Mouse (Mus musculus) C3H10T1/2 (cell line): Measurements from ENCODE around the gene Cox6a2. TPM values are rescaled to one million over a fixed set of nuclear protein-coding genes. Genes with fewer than 3 reads are reported as not detected.

Experiments used
- polyA plus RNA-seq, 2 experiments: library from polyadenylated mRNA; unstranded; fragments of >200 nt; fragmentation: generic; extraction: Trizol; gene quantifications; one replicate each; pipeline ENCODE4 v1.2.1; 2012; ENCODE audit warnings: missing spikeins in 2 of 2

Cox6a2 gene
- polyA plus RNA-seq = under 1 TPM; 0.14 to 0.90 TPM

DNA sequence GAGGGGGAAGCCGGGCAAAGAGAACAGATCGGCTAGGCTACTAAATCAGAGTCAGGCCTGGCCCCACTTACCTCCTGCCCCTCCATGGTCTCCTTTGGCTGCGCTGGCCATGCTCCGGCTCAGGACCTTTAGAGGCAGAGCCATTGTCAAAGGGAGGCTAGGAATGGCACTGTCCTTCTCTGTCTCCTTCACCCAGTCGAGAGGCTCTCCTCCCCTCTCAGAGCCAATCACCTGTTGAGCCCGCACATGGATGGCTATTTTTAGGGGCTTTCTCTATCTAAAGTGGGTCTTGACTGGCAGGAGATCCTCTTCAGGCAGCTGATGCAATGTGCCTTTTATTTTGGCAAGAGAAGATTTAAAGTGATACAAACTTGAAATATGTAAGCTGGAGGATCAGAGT, at the start of gene Cox6a2:
Gene Cox6a2, minus strand, starts transcription at position 236 of the 400 bp plus-strand sequence.

DNA sequence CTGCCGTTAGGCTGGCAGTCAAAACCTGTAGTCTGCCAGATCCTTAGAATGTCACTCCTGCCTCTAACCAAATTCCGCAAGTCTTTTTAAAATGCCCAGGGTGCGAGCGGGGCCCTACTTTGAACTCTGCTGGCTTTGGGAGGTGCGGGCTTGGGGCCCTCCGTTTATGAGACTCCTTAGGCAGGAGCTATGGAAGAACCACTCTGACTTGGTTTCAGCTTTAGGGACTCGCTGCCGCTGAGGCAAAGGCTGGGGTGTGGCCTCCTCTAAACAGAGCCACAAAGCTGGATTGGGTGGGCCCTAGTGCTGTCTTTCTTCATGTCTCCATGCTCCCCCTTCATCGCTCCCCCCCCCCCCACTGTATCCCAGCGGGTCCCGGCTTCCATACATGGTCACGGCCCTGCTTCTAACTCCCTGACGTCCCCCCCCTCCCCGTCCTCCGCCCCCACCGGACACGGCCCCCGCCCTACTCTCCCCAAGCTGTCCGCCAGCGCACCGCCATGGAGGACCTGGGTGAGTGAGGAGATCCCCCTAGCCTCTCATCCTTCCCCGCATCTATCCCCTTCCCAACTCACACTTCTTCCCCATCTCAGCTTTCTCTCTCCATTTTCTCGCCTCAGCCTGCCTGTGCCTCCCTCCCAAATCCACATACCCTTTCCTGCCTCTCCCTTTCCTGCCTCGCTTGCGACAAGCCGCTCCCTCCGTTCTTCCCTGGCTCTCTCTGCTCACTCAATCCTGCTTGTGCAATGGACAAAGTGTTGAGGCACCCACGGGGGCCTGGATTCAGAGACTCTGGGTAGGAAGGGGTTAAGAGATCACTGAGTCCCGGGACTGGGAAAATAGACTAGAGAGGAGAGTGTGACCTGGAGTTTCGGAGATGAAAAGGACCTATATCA, 40.6 kb upstream of the Cox6a2 start, which contains the start of gene Tgfb1i1:
Gene Tgfb1i1, plus strand, starts transcription at position 317 of the 896 bp plus-strand sequence.

DNA sequence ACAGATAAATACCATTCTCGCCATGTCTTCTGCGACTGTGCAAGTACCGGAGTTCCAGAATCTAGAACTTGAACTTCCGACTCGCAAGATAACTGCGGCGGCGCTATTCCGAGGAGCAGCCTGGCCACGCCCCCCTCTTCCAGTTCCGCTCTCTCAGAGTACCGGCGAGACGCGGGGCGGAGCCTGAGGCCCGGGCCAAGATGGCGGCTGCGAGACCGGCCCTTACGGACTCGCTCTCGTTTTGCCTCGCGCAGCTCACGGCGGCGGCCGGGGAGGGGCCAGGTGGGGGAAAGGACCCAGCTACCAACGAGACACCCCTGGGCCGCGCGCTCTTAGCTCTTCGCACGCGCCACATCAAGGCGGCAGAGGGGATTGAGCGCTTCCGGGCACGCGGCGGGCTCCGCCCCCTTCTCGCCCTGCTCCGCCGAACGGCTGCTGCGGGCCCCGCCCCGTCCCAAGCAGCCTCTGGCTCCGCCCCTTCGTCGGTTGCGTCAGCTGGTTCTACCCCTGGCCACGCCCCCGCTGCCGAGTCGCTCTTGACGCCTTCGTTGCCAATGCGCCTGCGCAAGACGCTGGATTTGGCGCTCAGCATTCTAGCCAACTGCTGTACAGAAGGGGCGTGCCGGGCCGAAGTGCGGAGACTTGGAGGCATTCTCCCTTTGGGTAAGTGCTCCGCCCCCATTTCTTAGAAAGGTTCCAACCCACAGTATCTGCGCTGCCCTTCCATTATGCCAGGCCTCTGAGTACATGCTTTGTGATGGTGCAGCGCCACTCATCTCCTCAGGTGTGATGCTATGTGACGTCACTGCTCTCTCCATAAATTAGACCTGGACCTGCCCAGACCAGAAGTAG, 32.0 kb upstream of the Cox6a2 start, which contains the start of gene 9130023H24Rik:
Gene 9130023H24Rik, minus strand, starts transcription at position 105 of the 852 bp plus-strand sequence.

DNA sequence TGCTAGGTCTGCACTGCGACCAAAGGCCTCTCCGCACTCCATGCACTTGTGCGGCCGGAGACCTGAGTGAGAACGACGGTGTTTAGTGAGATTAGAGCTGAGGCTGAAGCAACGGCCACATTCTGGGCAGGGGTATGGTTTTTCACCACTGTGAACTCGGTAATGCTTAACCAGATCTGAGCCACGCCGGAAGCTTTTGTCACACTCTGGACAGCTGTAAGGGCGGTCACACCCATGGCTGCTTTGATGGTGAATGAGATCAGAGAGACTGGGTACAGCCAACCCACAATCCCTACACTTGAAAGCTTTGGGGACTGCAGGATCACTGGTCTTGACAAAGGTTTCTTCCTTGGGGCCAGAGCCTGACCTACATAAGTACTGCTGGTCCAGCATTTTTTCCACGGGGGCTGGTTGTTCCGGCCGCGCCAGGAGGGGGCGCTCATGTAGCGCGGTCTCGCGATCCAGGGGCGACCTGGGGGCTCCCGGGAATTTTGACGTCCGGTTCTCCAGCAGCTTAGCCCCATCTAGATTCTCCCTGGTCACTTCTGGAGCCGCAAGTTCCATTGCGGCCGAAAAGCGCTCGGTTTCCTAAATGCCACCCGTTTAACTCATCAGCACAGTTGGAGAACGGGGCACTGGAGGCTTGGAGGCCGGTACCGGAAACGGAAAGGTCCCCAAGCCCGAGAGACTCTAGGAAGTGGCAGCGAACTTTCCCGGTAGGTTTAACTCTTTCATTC, 30.8 kb upstream of the Cox6a2 start, which contains the start of gene Armc5:
Gene Armc5, plus strand, starts transcription at position 487 of the 737 bp plus-strand sequence.

Other genes starting within 250 kb of the Cox6a2 start
- gene Fus, start 238.9 kb downstream of the Cox6a2 start, polyA plus RNA-seq = 100 to 1,000 TPM; 140 to 298 TPM
- under 1 TPM; 0.01 to 0.28 TPM for gene Pycard, start 212.5 kb downstream of the Cox6a2 start, polyA plus RNA-seq
- gene Trim72, start 202.4 kb downstream of the Cox6a2 start, polyA plus RNA-seq = under 1 TPM; 0.02 to 0.72 TPM
- not detected for gene Itgam, start 143.7 kb downstream of the Cox6a2 start, polyA plus RNA-seq
- gene Gm49368, start 143.7 kb downstream of the Cox6a2 start, polyA plus RNA-seq = not detected
- gene Itgax, start 76.8 kb downstream of the Cox6a2 start, polyA plus RNA-seq = not detected
- not detected for gene Itgad, start 52.0 kb downstream of the Cox6a2 start, polyA plus RNA-seq
- 10 to 100 TPM; 12.7 to 12.8 TPM for gene Armc5, start 31.0 kb upstream of the Cox6a2 start, polyA plus RNA-seq
- 1 to 10 TPM in 1 of 2 experiments, under 1 TPM in 1; 0.51 to 3.1 TPM for gene 9130023H24Rik, start 31.6 kb upstream of the Cox6a2 start, polyA plus RNA-seq
- 100 to 1,000 TPM in 1 of 2 experiments, 10 to 100 TPM in 1; 59.9 to 101 TPM for gene Tgfb1i1, start 40.4 kb upstream of the Cox6a2 start, polyA plus RNA-seq
- not detected for gene Slc5a2, start 59.3 kb upstream of the Cox6a2 start, polyA plus RNA-seq
- 10 to 100 TPM; 10.9 to 13.9 TPM for gene BC017158, start 91.8 kb upstream of the Cox6a2 start, polyA plus RNA-seq
- gene Rgs10, start 212.4 kb upstream of the Cox6a2 start, polyA plus RNA-seq = 10 to 100 TPM; 21.1 to 38.4 TPM